Mouse (Mus musculus): Measurements from ENCODE around the gene Folr1. TPM values are rescaled to one million over a fixed set of nuclear protein-coding genes. Genes with fewer than 3 reads are reported as not detected.

Gene Folr1
- polyA plus RNA-seq (2015; fragmentation: Nextera tagmentation; extraction: Ambion mirVana), result 5.9 and 6.8 TPM in 2 replicates

GRCm38 (mm10) chr7:101870629-101871028, at the start of gene Folr1:
TSS of gene Folr1 (minus strand) at chr7:101870788.

GRCm38 (mm10) chr7:101906287-101906681, 35.7 kb upstream of the Folr1 start, which contains the start of gene Tomt:
TSS of gene Tomt (minus strand) at chr7:101906359.

GRCm38 (mm10) chr7:101905561-101906286, 35.1 kb upstream of the Folr1 start, which contains the start of gene Lamtor1:
TSS of gene Lamtor1 (plus strand) at chr7:101905904.

GRCm38 (mm10) chr7:101863415-101863814, 7.2 kb downstream of the Folr1 start, which contains the start of gene Anapc15:
TSS of gene Anapc15 (plus strand) at chr7:101863715.

GRCm38 (mm10) chr7:101857094-101857493, 13.5 kb downstream of the Folr1 start, which contains the start of gene Folr2:
TSS of gene Folr2 (minus strand) at chr7:101857194.

GRCm38 (mm10) chr7:101837606-101838471, 32.7 kb downstream of the Folr1 start, which contains the start of gene Inppl1:
TSS of gene Inppl1 (minus strand) at chr7:101838229.

GRCm38 (mm10) chr7:101817861-101818401, 52.7 kb downstream of the Folr1 start, which contains the start of gene Phox2a:
TSS of gene Phox2a (plus strand) at chr7:101818313.

Small RNA genes within 50 kb of the gene (microRNA-seq; reads per million reads assigned to microRNA genes)
- not detected for gene Gm22655

Other genes starting within 250 kb of the Folr1 start
- 28.2 and 34.4 TPM in 2 replicates for gene Clpb, start 207.2 kb downstream of the Folr1 start, polyA plus RNA-seq (2015; fragmentation: Nextera tagmentation; extraction: Ambion mirVana)
- 0.31 and 0.40 TPM in 2 replicates for gene Phox2a, start 52.5 kb downstream of the Folr1 start, polyA plus RNA-seq (2015; fragmentation: Nextera tagmentation; extraction: Ambion mirVana)
- gene Inppl1, start 32.6 kb downstream of the Folr1 start, polyA plus RNA-seq (2015; fragmentation: Nextera tagmentation; extraction: Ambion mirVana), result 18.1 and 21.6 TPM in 2 replicates
- gene Folr2, start 13.6 kb downstream of the Folr1 start, polyA plus RNA-seq (2015; fragmentation: Nextera tagmentation; extraction: Ambion mirVana), result 8.9 and 41.0 TPM in 2 replicates
- 47.4 and 49.6 TPM in 2 replicates for gene Anapc15, start 7.1 kb downstream of the Folr1 start, polyA plus RNA-seq (2015; fragmentation: Nextera tagmentation; extraction: Ambion mirVana)
- 127 and 137 TPM in 2 replicates for gene Lamtor1, start 35.1 kb upstream of the Folr1 start, polyA plus RNA-seq (2015; fragmentation: Nextera tagmentation; extraction: Ambion mirVana)
- gene Tomt, start 35.6 kb upstream of the Folr1 start, polyA plus RNA-seq (2015; fragmentation: Nextera tagmentation; extraction: Ambion mirVana), result 0.06 and 0.19 TPM in 2 replicates
- 7.6 and 8.7 TPM in 2 replicates for gene Lrrc51, start 63.1 kb upstream of the Folr1 start, polyA plus RNA-seq (2015; fragmentation: Nextera tagmentation; extraction: Ambion mirVana)
- gene Numa1, start 63.3 kb upstream of the Folr1 start, polyA plus RNA-seq (2015; fragmentation: Nextera tagmentation; extraction: Ambion mirVana), result 24.5 and 25.5 TPM in 2 replicates
- gene Il18bp, start 147.9 kb upstream of the Folr1 start, polyA plus RNA-seq (2015; fragmentation: Nextera tagmentation; extraction: Ambion mirVana), result 1.2 and 1.7 TPM in 2 replicates
- gene Rnf121, start 194.7 kb upstream of the Folr1 start, polyA plus RNA-seq (2015; fragmentation: Nextera tagmentation; extraction: Ambion mirVana), result 17.5 and 17.7 TPM in 2 replicates
- 7.7 and 8.1 TPM in 2 replicates for gene Xndc1, start 194.7 kb upstream of the Folr1 start, polyA plus RNA-seq (2015; fragmentation: Nextera tagmentation; extraction: Ambion mirVana)
- gene Xntrpc, start 194.9 kb upstream of the Folr1 start, polyA plus RNA-seq (2015; fragmentation: Nextera tagmentation; extraction: Ambion mirVana), result 0.12 and 0.18 TPM in 2 replicates
- 0.08 TPM in 1 of 2 replicates, not detected in the other for gene Trpc2, start 212.3 kb upstream of the Folr1 start, polyA plus RNA-seq (2015; fragmentation: Nextera tagmentation; extraction: Ambion mirVana)
- gene Art1, start 231.0 kb upstream of the Folr1 start, polyA plus RNA-seq (2015; fragmentation: Nextera tagmentation; extraction: Ambion mirVana), result 0.12 TPM in 1 of 2 replicates, not detected in the other
- 0.12 and 0.35 TPM in 2 replicates for gene Art5, start 238.7 kb upstream of the Folr1 start, polyA plus RNA-seq (2015; fragmentation: Nextera tagmentation; extraction: Ambion mirVana)
- gene Chrna10, start 246.0 kb upstream of the Folr1 start, polyA plus RNA-seq (2015; fragmentation: Nextera tagmentation; extraction: Ambion mirVana), result not detected in 2 replicates